Comparison of ENCODE assay signal across 8 mouse cellular contexts in the genomic region with DNA sequence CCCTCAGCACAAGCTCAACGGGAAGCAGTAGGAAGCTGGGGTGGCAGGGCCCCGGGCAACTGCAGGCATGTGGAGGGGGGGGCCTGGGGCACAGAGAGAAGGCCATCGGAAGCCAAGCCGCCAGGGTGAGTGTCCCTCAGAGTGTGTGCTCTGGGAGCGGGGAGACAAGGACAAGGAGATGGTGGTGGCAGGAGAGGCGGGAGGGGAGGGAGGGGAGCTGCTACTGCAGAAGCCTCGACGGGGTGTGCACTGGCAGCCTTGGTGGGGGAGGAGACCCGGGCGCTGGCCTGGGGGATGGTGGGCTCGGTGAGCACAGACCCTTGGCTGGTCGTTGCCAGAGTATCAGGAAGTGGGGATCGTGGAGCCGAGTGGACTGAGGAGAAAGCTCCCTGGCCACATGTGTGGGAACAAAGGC. TPM values are rescaled to one million over a fixed set of nuclear protein-coding genes. Genes with fewer than 3 reads are reported as not detected.
A peak's percentile ranks its signal among the peaks of the same experiment; 100 is the strongest.
DNase-seq lines count a peak whose midpoint lies in the region; ATAC-seq and TF ChIP-seq lines count a peak whose summit lies in the region.

No protein-coding gene starts in this region.

- peaks cover 14% of the 10 kb centered on the region for H3K4me1 ChIP-seq in heart, postnatal 0 days (ENCODE audit: control insufficient read depth, insufficient read depth)
- H3K4me1 ChIP-seq in midbrain, postnatal 0 days (ENCODE audit: insufficient read depth, low read length) = peaks cover 22% of the 10 kb centered on the region
- no peaks in the 10 kb centered on the region for H3K4me1 ChIP-seq in thymus, adult 2 months (replicated peaks; ENCODE audit: control insufficient read depth, insufficient read depth, low read length)

- no peak for TF ChIP-seq EP300 in heart, postnatal 0 days (IDR thresholded peaks at IDR 0.05; ENCODE audit: low read depth)

- peak overlapping the region; percentile 84 for H3K27ac ChIP-seq in heart, postnatal 0 days (ENCODE audit: low read depth)
- H3K27ac ChIP-seq in midbrain, postnatal 0 days (ENCODE audit: low read depth, low read length) = peak overlapping the region; percentile 99
- no peak overlapping the region for H3K27ac ChIP-seq in thymus, adult 2 months (ENCODE audit: control insufficient read depth, insufficient read depth, low read length)

- H3K9ac ChIP-seq in heart, postnatal 0 days (replicated peaks; ENCODE audit: low read depth, low read length) = peak overlapping the region; percentile 61
- peak overlapping the region; percentile 100 for H3K9ac ChIP-seq in midbrain, postnatal 0 days (replicated peaks; ENCODE audit: low read length, poor library complexity, severe bottlenecking)

- no peaks in the 10 kb centered on the region for H3K9me3 ChIP-seq in heart, postnatal 0 days (replicated peaks; ENCODE audit: control insufficient read depth, low read length)
- no peaks in the 10 kb centered on the region for H3K9me3 ChIP-seq in midbrain, postnatal 0 days (ENCODE audit: low read length)

- H3K27me3 ChIP-seq in heart, postnatal 0 days (ENCODE audit: control insufficient read depth, insufficient read depth, low read length) = peaks cover 21% of the 10 kb centered on the region
- no peaks in the 10 kb centered on the region for H3K27me3 ChIP-seq in midbrain, postnatal 0 days (ENCODE audit: insufficient read depth, low read length)
- peaks cover 9% of the 10 kb centered on the region; the same call in 1 of the 2 replicates for H3K27me3 ChIP-seq in thymus, adult 2 months (ENCODE audit: control insufficient read depth, insufficient read depth, low read length)

- peak; percentile 58 to 68 for DNase-seq in layer of hippocampus, postnatal 10 days (ENCODE audit: low spot score in 2 of 2)
- DNase-seq in layer of hippocampus, adult 9-10 months (ENCODE audit: low spot score) = no peak
- peak; percentile 81 to 85 for DNase-seq in cerebellum, postnatal 10 days
- no peak for DNase-seq in heart, postnatal 0 days (ENCODE audit: low spot score)
- peak; percentile 78 for DNase-seq in midbrain, postnatal 0 days (ENCODE audit: low spot score)
- no peak for DNase-seq in thymus, adult 2 months
- no peak for DNase-seq in thymus, adult 18-20 months
- DNase-seq in thymus, postnatal 4 days = no peak

- no peak for TF ChIP-seq CTCF in heart, postnatal 0 days (IDR thresholded peaks at IDR 0.05; ENCODE audit: low read depth)
- TF ChIP-seq CTCF in midbrain, postnatal 0 days (IDR thresholded peaks at IDR 0.05) = no peak
- no peak for TF ChIP-seq CTCF in thymus, adult 2 months (IDR thresholded peaks at IDR 0.05; ENCODE audit: borderline replicate concordance, control insufficient read depth, extremely low read depth, insufficient read depth, low read length, poor library complexity)

- peak overlapping the region; percentile 57 for H3K4me3 ChIP-seq in heart, postnatal 0 days (ENCODE audit: low read depth, low read length)
- H3K4me3 ChIP-seq in midbrain, postnatal 0 days (ENCODE audit: low read depth, low read length) = peak overlapping the region; percentile 77
- no peak overlapping the region for H3K4me3 ChIP-seq in thymus, adult 2 months (ENCODE audit: control insufficient read depth, insufficient read depth, low read length)

- ATAC-seq in heart, postnatal 0 days (ENCODE audit: insufficient read depth, low read depth) = peak; percentile 30
- peak; percentile 34 for ATAC-seq in midbrain, postnatal 0 days (ENCODE audit: low FRiP score)

- peak overlapping the region; percentile 86 for H3K4me2 ChIP-seq in heart, postnatal 0 days (ENCODE audit: low read depth, low read length)
- H3K4me2 ChIP-seq in midbrain, postnatal 0 days (ENCODE audit: low read depth, low read length, poor library complexity, severe bottlenecking) = peak overlapping the region; percentile 86

- no peak for TF ChIP-seq POLR2A in thymus, adult 2 months (IDR thresholded peaks at IDR 0.05; ENCODE audit: control insufficient read depth, extremely low read depth, insufficient read depth, low read length, poor library complexity)

- 0% methylated on average over 14 of the region's 14 CpGs for WGBS in heart, postnatal 0 days
- 0% methylated on average over 9 of the region's 14 CpGs for WGBS in midbrain, postnatal 0 days
- 5% methylated on average over 14 of the region's 14 CpGs for WGBS in thymus, adult 2 months

- H3K36me3 ChIP-seq in heart, postnatal 0 days (replicated peaks; ENCODE audit: control insufficient read depth, insufficient read depth, low read length) = no peaks in the 10 kb centered on the region
- H3K36me3 ChIP-seq in midbrain, postnatal 0 days (ENCODE audit: insufficient read depth, low read length) = peaks cover 14% of the 10 kb centered on the region
- H3K36me3 ChIP-seq in thymus, adult 2 months (ENCODE audit: control insufficient read depth, insufficient read depth, low read length) = no peaks in the 10 kb centered on the region

RNA-seq across cellular contexts. Expression of gene Lrrc4b, which starts 13.6 kb away (rescaled TPM):
- 100 to 1,000 TPM; 338 to 365 TPM for total RNA-seq in layer of hippocampus, postnatal 10 days (2021)
- 55.6 and 89.5 TPM in 2 replicates for total RNA-seq in heart, postnatal 0 days (2014; rRNA removed; ENCODE audit: low replicate concordance)
- polyA plus RNA-seq in heart, postnatal 0 days (2015; fragmentation: Nextera tagmentation; extraction: Ambion mirVana) = 2.8 TPM in 2 replicates
- 589 and 657 TPM in 2 replicates for total RNA-seq in midbrain, postnatal 0 days (2014; rRNA removed)
- polyA plus RNA-seq in midbrain, postnatal 0 days (2015; fragmentation: Nextera tagmentation; extraction: Ambion mirVana) = 24.2 and 26.9 TPM in 2 replicates
- polyA plus RNA-seq in thymus, adult 2 months (2012; rRNA removed) = 0.84 and 1.4 TPM in 2 replicates

RNA-seq across cellular contexts. Expression of gene Aspdh, which starts 22.8 kb away (rescaled TPM):
- total RNA-seq in layer of hippocampus, postnatal 10 days (2021) = 10 to 100 TPM; 13.0 to 16.5 TPM
- total RNA-seq in heart, postnatal 0 days (2014; rRNA removed; ENCODE audit: low replicate concordance) = 7.5 TPM in 1 of 2 replicates, not detected in the other
- polyA plus RNA-seq in heart, postnatal 0 days (2015; fragmentation: Nextera tagmentation; extraction: Ambion mirVana) = 0.40 and 0.86 TPM in 2 replicates
- total RNA-seq in midbrain, postnatal 0 days (2014; rRNA removed) = 7.1 and 11.8 TPM in 2 replicates
- 2.1 and 3.7 TPM in 2 replicates for polyA plus RNA-seq in midbrain, postnatal 0 days (2015; fragmentation: Nextera tagmentation; extraction: Ambion mirVana)
- polyA plus RNA-seq in thymus, adult 2 months (2012; rRNA removed) = 0.32 and 1.6 TPM in 2 replicates

RNA-seq across cellular contexts. Expression of gene Josd2, which starts 25.4 kb away (rescaled TPM):
- total RNA-seq in layer of hippocampus, postnatal 10 days (2021) = 10 to 100 TPM; 38.7 to 41.1 TPM
- total RNA-seq in heart, postnatal 0 days (2014; rRNA removed; ENCODE audit: low replicate concordance) = 123 and 143 TPM in 2 replicates
- polyA plus RNA-seq in heart, postnatal 0 days (2015; fragmentation: Nextera tagmentation; extraction: Ambion mirVana) = 91.2 and 105 TPM in 2 replicates
- 25.5 and 38.5 TPM in 2 replicates for total RNA-seq in midbrain, postnatal 0 days (2014; rRNA removed)
- 22.7 and 25.4 TPM in 2 replicates for polyA plus RNA-seq in midbrain, postnatal 0 days (2015; fragmentation: Nextera tagmentation; extraction: Ambion mirVana)
- 107 and 142 TPM in 2 replicates for polyA plus RNA-seq in thymus, adult 2 months (2012; rRNA removed)

RNA-seq across cellular contexts. Expression of gene Emc10, which starts 53.9 kb away (rescaled TPM):
- total RNA-seq in layer of hippocampus, postnatal 10 days (2021) = 100 to 1,000 TPM; 157 to 169 TPM
- total RNA-seq in heart, postnatal 0 days (2014; rRNA removed; ENCODE audit: low replicate concordance) = 206 and 212 TPM in 2 replicates
- polyA plus RNA-seq in heart, postnatal 0 days (2015; fragmentation: Nextera tagmentation; extraction: Ambion mirVana) = 67.0 and 73.2 TPM in 2 replicates
- total RNA-seq in midbrain, postnatal 0 days (2014; rRNA removed) = 247 and 273 TPM in 2 replicates
- polyA plus RNA-seq in midbrain, postnatal 0 days (2015; fragmentation: Nextera tagmentation; extraction: Ambion mirVana) = 150 and 154 TPM in 2 replicates
- 378 and 406 TPM in 2 replicates for polyA plus RNA-seq in thymus, adult 2 months (2012; rRNA removed)

RNA-seq across cellular contexts. Expression of gene Fam71e1, which starts 54.0 kb away (rescaled TPM):
- 10 to 100 TPM; 27.6 to 33.3 TPM for total RNA-seq in layer of hippocampus, postnatal 10 days (2021)
- 3.2 and 4.3 TPM in 2 replicates for total RNA-seq in heart, postnatal 0 days (2014; rRNA removed; ENCODE audit: low replicate concordance)
- 11.4 and 12.5 TPM in 2 replicates for polyA plus RNA-seq in heart, postnatal 0 days (2015; fragmentation: Nextera tagmentation; extraction: Ambion mirVana)
- 18.5 and 19.3 TPM in 2 replicates for total RNA-seq in midbrain, postnatal 0 days (2014; rRNA removed)
- 23.8 and 27.7 TPM in 2 replicates for polyA plus RNA-seq in midbrain, postnatal 0 days (2015; fragmentation: Nextera tagmentation; extraction: Ambion mirVana)
- polyA plus RNA-seq in thymus, adult 2 months (2012; rRNA removed) = 7.8 and 9.4 TPM in 2 replicates

Comparison
In these comparisons a context has a peak if more than half of its experiments do, and no peak if none do; other contexts are left out.
1. DNase-seq: peak in layer of hippocampus, postnatal 10 days (2 of 2), cerebellum, postnatal 10 days (2 of 2) and midbrain, postnatal 0 days (single experiment); none in layer of hippocampus, adult 9-10 months (single experiment), heart, postnatal 0 days (single experiment), thymus, adult 2 months (single experiment), thymus, adult 18-20 months (0 of 2) and thymus, postnatal 4 days (single experiment).